In genomic region chr7:142399250-142399649, GRCm38 (mm10) we compare ENCODE assay signal across 20 mouse cellular contexts. TPM values are rescaled to one million over a fixed set of nuclear protein-coding genes. Genes with fewer than 3 reads are reported as not detected.
DNase-seq lines count a peak whose midpoint lies in the region; ATAC-seq and TF ChIP-seq lines count a peak whose summit lies in the region.
"Had no signal": no experiment of that assay in that cellular context is flagged by ENCODE, and none has a peak within 500 bp of the region (broad histone marks: within the 10 kb centered on the region; RNA-seq: fewer than 3 reads in every experiment).

No protein-coding gene starts in this region.

- H3K4me1 ChIP-seq in kidney, embryonic 15.5 days: peaks cover 40% of the 10 kb centered on the region
- peaks cover 12 to 36% of the 10 kb centered on the region in 2 experiments for H3K4me1 ChIP-seq in CH12.LX (ENCODE audit: control insufficient read depth in 1 of 2, insufficient read depth in 2 of 2)
- H3K4me1 ChIP-seq: embryonic facial prominence, embryonic 15.5 days; forebrain, embryonic 15.5 days had no signal

- no peak overlapping the region for H3K9ac ChIP-seq in kidney, embryonic 15.5 days
- no peak overlapping the region for H3K9ac ChIP-seq in CH12.LX (ENCODE audit: insufficient read depth, low read depth)
- H3K9ac ChIP-seq: embryonic facial prominence, embryonic 15.5 days; forebrain, embryonic 15.5 days; limb, embryonic 15.5 days; midbrain, embryonic 12.5 days had no signal

- TF ChIP-seq EP300 in CH12.LX (IDR thresholded peaks at IDR 0.05; ENCODE audit: low read length): no peak

- no peak overlapping the region for H3K4me3 ChIP-seq in kidney, embryonic 15.5 days (replicated peaks)
- H3K4me3 ChIP-seq in CH12.LX (replicated peaks in 1 of 3; ENCODE audit: low read depth in 2 of 3, low read length in 2 of 3, poor library complexity in 1 of 3): no peak overlapping the region
- H3K4me3 ChIP-seq: embryonic facial prominence, embryonic 15.5 days; forebrain, embryonic 15.5 days; limb, embryonic 15.5 days; midbrain, embryonic 12.5 days had no signal

- TF ChIP-seq RAD21 in CH12.LX (IDR thresholded peaks at IDR 0.05; ENCODE audit: low read depth, low read length): no peak

- no peak for TF ChIP-seq POLR2A in CH12.LX (IDR thresholded peaks at IDR 0.05; ENCODE audit: low read depth, low read length)

- 48% methylated on average over 1 of the region's 1 CpGs for WGBS in kidney, embryonic 15.5 days

- H3K9me3 ChIP-seq in kidney, embryonic 15.5 days (replicated peaks): no peaks in the 10 kb centered on the region
- H3K9me3 ChIP-seq in CH12.LX (replicated peaks; ENCODE audit: low read length): no peaks in the 10 kb centered on the region
- H3K9me3 ChIP-seq: embryonic facial prominence, embryonic 15.5 days; forebrain, embryonic 15.5 days; limb, embryonic 15.5 days; midbrain, embryonic 12.5 days had no signal

- H3K36me3 ChIP-seq in kidney, embryonic 15.5 days: no peaks in the 10 kb centered on the region
- H3K36me3 ChIP-seq in CH12.LX (replicated peaks in 1 of 2; ENCODE audit: control insufficient read depth in 1 of 2, insufficient read depth in 1 of 2, low read length in 1 of 2): no peaks in the 10 kb centered on the region
- H3K36me3 ChIP-seq: embryonic facial prominence, embryonic 15.5 days; forebrain, embryonic 15.5 days; limb, embryonic 15.5 days; midbrain, embryonic 12.5 days had no signal

- in situ Hi-C loops in CH12.LX (cut with MboI; ENCODE audit: low pct_ligation_motif_present, low pct_unique_long_range_greater_than_20kb, low sequenced_read_pairs): no loop called here

- no peaks in the 10 kb centered on the region for H3K79me2 ChIP-seq in CH12.LX (replicated peaks; ENCODE audit: control insufficient read depth, extremely low read depth, insufficient read depth, poor library complexity, severe bottlenecking)

- dilution Hi-C loops in CH12.LX (cut with MboI; ENCODE audit: extremely low pct_ligation_motif_present, extremely low pct_unique_long_range_greater_than_20kb, low sequenced_read_pairs): no loop called here

- H3K4me2 ChIP-seq in kidney, embryonic 15.5 days: no peak overlapping the region
- H3K4me2 ChIP-seq in CH12.LX (ENCODE audit: insufficient read depth, low read depth, poor library complexity, severe bottlenecking): no peak overlapping the region
- H3K4me2 ChIP-seq: embryonic facial prominence, embryonic 15.5 days; forebrain, embryonic 15.5 days; limb, embryonic 15.5 days; midbrain, embryonic 12.5 days had no signal

- H3K27ac ChIP-seq in kidney, embryonic 15.5 days: peak overlapping the region; percentile 70; the same call in 1 of the 2 replicates
- no peak overlapping the region for H3K27ac ChIP-seq in CH12.LX (ENCODE audit: insufficient read depth, low read depth)
- H3K27ac ChIP-seq: embryonic facial prominence, embryonic 15.5 days; forebrain, embryonic 15.5 days; hindbrain, postnatal 0 days; limb, embryonic 15.5 days; midbrain, embryonic 12.5 days had no signal

- H3K27me3 ChIP-seq in kidney, embryonic 15.5 days: no peaks in the 10 kb centered on the region
- no peaks in the 10 kb centered on the region for H3K27me3 ChIP-seq in CH12.LX (replicated peaks)
- H3K27me3 ChIP-seq: embryonic facial prominence, embryonic 15.5 days; forebrain, embryonic 15.5 days; limb, embryonic 15.5 days had no signal

- intact Hi-C loops in left cerebral cortex, postnatal 4 days (cut with DNase I): no loop called here

- no peak for TF ChIP-seq CTCF in CH12.LX (conservative IDR thresholded peaks at IDR 0.05 in 1 of 2, IDR thresholded peaks at IDR 0.05 in 1 of 2; ENCODE audit: low read depth in 2 of 2, low read length in 2 of 2)

- ATAC-seq in kidney, embryonic 15.5 days (replicated peaks; ENCODE audit: low FRiP score): 0 out of 2 replicates have a peak, but pooled peaks have one; percentile 24
- peak; percentile 70 for ATAC-seq in granulocyte monocyte progenitor cell, adult 5-6 weeks (replicated peaks; ENCODE audit: poor library complexity, severe bottlenecking)
- ATAC-seq in megakaryocyte progenitor cell, adult 5-6 weeks (replicated peaks; ENCODE audit: poor library complexity): peak; percentile 51
- ATAC-seq: forebrain, embryonic 15.5 days; hindbrain, postnatal 0 days had no signal

- DNase-seq in kidney, postnatal 14 days: no peak
- DNase-seq in CH12.LX (ENCODE audit: extremely low read depth): peak; percentile 39
- DNase-seq in left cerebral cortex, postnatal 4 days: no peak
- no peak for DNase-seq in c-Kit-positive CD71-positive TER-119-positive erythroid progenitor cells, embryonic 14.5 days (ENCODE audit: low spot score)
- no peak for DNase-seq in frontal cortex, postnatal 14 days (ENCODE audit: low spot score in 2 of 2)
- DNase-seq: layer of hippocampus, postnatal 36 days; retina, postnatal 1 day; thymus, adult 2 months had no signal

TF ChIP-seq in CH12.LX, 34 proteins besides CTCF, POLR2A, EP300 and RAD21:
- TF ChIP-seq ZNF384 (IDR thresholded peaks at IDR 0.05; ENCODE audit: low read depth, low read length) (peak; percentile 95), CHD2 (IDR thresholded peaks at IDR 0.05; ENCODE audit: low read length) (no peak)

RNA-seq across cellular contexts. Expression of gene Ctsd, which starts 11.4 kb away (rescaled TPM):
- polyA plus RNA-seq in kidney, embryonic 15.5 days (2015; fragmentation: Nextera tagmentation; extraction: Ambion mirVana): 294 and 312 TPM in 2 replicates
- total RNA-seq in CH12.LX (2012; rRNA removed): 100 and 107 TPM in 2 replicates
- 54.2 and 61.2 TPM in 2 replicates for total RNA-seq in CH12.LX (2014; rRNA removed)
- polyA plus RNA-seq in CH12.LX (2012; ENCODE audit: insufficient read length, low read depth): 97.6 and 104 TPM in 2 replicates
- total RNA-seq in granulocyte monocyte progenitor cell, adult 5-6 weeks (2014; fragmentation: Nextera tagmentation): 152 and 191 TPM in 2 replicates
- total RNA-seq in granulocyte monocyte progenitor cell, adult 5-6 weeks (2017): 128 and 144 TPM in 2 replicates
- 115 and 133 TPM in 2 replicates for total RNA-seq in megakaryocyte progenitor cell, adult 5-6 weeks (2015)
- total RNA-seq in megakaryocyte progenitor cell, adult 5-6 weeks (2017): 129 and 170 TPM in 2 replicates
- 100 to 1,000 TPM; 133 to 157 TPM for total RNA-seq in left cerebral cortex, postnatal 4 days (2021)

RNA-seq across cellular contexts. Expression of gene Gm49369, which starts 16.8 kb away (rescaled TPM):
- 1.2 and 2.5 TPM in 2 replicates for polyA plus RNA-seq in kidney, embryonic 15.5 days (2015; fragmentation: Nextera tagmentation; extraction: Ambion mirVana)
- total RNA-seq in CH12.LX (2012; rRNA removed) (8.4 TPM in 1 of 2 replicates, not detected in the other), CH12.LX (2014; rRNA removed) (not detected in 2 replicates)
- 5.2 and 38.7 TPM in 2 replicates for polyA plus RNA-seq in CH12.LX (2012; ENCODE audit: insufficient read length, low read depth)
- total RNA-seq in granulocyte monocyte progenitor cell, adult 5-6 weeks (2014; fragmentation: Nextera tagmentation): not detected in 2 replicates
- 38.0 and 63.2 TPM in 2 replicates for total RNA-seq in granulocyte monocyte progenitor cell, adult 5-6 weeks (2017)
- not detected in 2 replicates for total RNA-seq in megakaryocyte progenitor cell, adult 5-6 weeks (2015)
- total RNA-seq in megakaryocyte progenitor cell, adult 5-6 weeks (2017): 25.2 and 59.0 TPM in 2 replicates
- 1 to 10 TPM in 1 of 2 experiments, not detected in 1; 5.0 TPM for total RNA-seq in left cerebral cortex, postnatal 4 days (2021)
- total RNA-seq: hindbrain, postnatal 0 days; layer of hippocampus, postnatal 36 days had no signal
- polyA plus RNA-seq: embryonic facial prominence, embryonic 15.5 days; heart, embryonic 16.5 days; limb, embryonic 15.5 days; midbrain, embryonic 12.5 days; neural tube, embryonic 11.5 days had no signal

RNA-seq across cellular contexts. Expression of gene Ifitm10, which starts 25.7 kb away (rescaled TPM):
- 1.8 and 2.3 TPM in 2 replicates for polyA plus RNA-seq in kidney, embryonic 15.5 days (2015; fragmentation: Nextera tagmentation; extraction: Ambion mirVana)
- total RNA-seq in CH12.LX (2012; rRNA removed) (not detected in 2 replicates), CH12.LX (2014; rRNA removed) (not detected in 2 replicates)
- not detected in 2 replicates for polyA plus RNA-seq in CH12.LX (2012; ENCODE audit: insufficient read length, low read depth)
- 1.5 TPM in 1 of 2 replicates, not detected in the other for total RNA-seq in granulocyte monocyte progenitor cell, adult 5-6 weeks (2014; fragmentation: Nextera tagmentation)
- total RNA-seq in granulocyte monocyte progenitor cell, adult 5-6 weeks (2017): not detected in 2 replicates
- total RNA-seq in megakaryocyte progenitor cell, adult 5-6 weeks (2015): not detected in 2 replicates
- total RNA-seq in megakaryocyte progenitor cell, adult 5-6 weeks (2017): not detected in 2 replicates
- 1 to 10 TPM; 6.3 to 9.4 TPM for total RNA-seq in left cerebral cortex, postnatal 4 days (2021)
- polyA plus RNA-seq: neural tube, embryonic 11.5 days had no signal

RNA-seq across cellular contexts. Expression of gene Syt8, which starts 35.4 kb away (rescaled TPM):
- polyA plus RNA-seq in kidney, embryonic 15.5 days (2015; fragmentation: Nextera tagmentation; extraction: Ambion mirVana): 0.62 and 1.3 TPM in 2 replicates
- total RNA-seq in CH12.LX (2012; rRNA removed) (not detected in 2 replicates), CH12.LX (2014; rRNA removed) (not detected in 2 replicates)
- polyA plus RNA-seq in CH12.LX (2012; ENCODE audit: insufficient read length, low read depth): not detected in 2 replicates
- total RNA-seq in granulocyte monocyte progenitor cell, adult 5-6 weeks (2014; fragmentation: Nextera tagmentation): not detected in 2 replicates
- total RNA-seq in granulocyte monocyte progenitor cell, adult 5-6 weeks (2017): not detected in 2 replicates
- total RNA-seq in megakaryocyte progenitor cell, adult 5-6 weeks (2015): not detected in 2 replicates
- total RNA-seq in megakaryocyte progenitor cell, adult 5-6 weeks (2017): not detected in 2 replicates
- total RNA-seq in left cerebral cortex, postnatal 4 days (2021): not detected
- total RNA-seq: adrenal gland, adult 18-20 months; gastrocnemius, postnatal 4 days; hindbrain, postnatal 0 days; layer of hippocampus, postnatal 36 days had no signal
- polyA plus RNA-seq: forebrain, embryonic 15.5 days; hindbrain, postnatal 0 days; neural tube, embryonic 11.5 days had no signal

RNA-seq across cellular contexts. Expression of gene Tnni2, which starts 42.4 kb away (rescaled TPM):
- polyA plus RNA-seq in kidney, embryonic 15.5 days (2015; fragmentation: Nextera tagmentation; extraction: Ambion mirVana): 19.0 and 45.8 TPM in 2 replicates
- total RNA-seq in CH12.LX (2012; rRNA removed): 35.0 and 50.1 TPM in 2 replicates
- total RNA-seq in CH12.LX (2014; rRNA removed): 74.0 and 77.4 TPM in 2 replicates
- polyA plus RNA-seq in CH12.LX (2012; ENCODE audit: insufficient read length, low read depth): 88.1 and 154 TPM in 2 replicates
- total RNA-seq in granulocyte monocyte progenitor cell, adult 5-6 weeks (2014; fragmentation: Nextera tagmentation): 5.6 and 6.0 TPM in 2 replicates
- 3.0 and 8.1 TPM in 2 replicates for total RNA-seq in granulocyte monocyte progenitor cell, adult 5-6 weeks (2017)
- 6.0 and 8.0 TPM in 2 replicates for total RNA-seq in megakaryocyte progenitor cell, adult 5-6 weeks (2015)
- 2.4 and 7.7 TPM in 2 replicates for total RNA-seq in megakaryocyte progenitor cell, adult 5-6 weeks (2017)
- not detected for total RNA-seq in left cerebral cortex, postnatal 4 days (2021)
- total RNA-seq: layer of hippocampus, postnatal 36 days had no signal
